Mouse (Mus musculus) embryo, embryonic 11.5 days (tissue): ENCODE results near the gene Scgb1b19.
"Not testable (repeated sequence)": the region's sequence is repeated elsewhere in the genome, so short reads cannot be mapped to it uniquely, and the experiment has no call there.

Experiments
- DNase-seq: peaks from one replicate; pipeline ENCODE4 v3.0.0-alpha.2; 2012; ENCODE audit warnings: low read depth, low spot score

Gene Scgb1b19

DNA sequence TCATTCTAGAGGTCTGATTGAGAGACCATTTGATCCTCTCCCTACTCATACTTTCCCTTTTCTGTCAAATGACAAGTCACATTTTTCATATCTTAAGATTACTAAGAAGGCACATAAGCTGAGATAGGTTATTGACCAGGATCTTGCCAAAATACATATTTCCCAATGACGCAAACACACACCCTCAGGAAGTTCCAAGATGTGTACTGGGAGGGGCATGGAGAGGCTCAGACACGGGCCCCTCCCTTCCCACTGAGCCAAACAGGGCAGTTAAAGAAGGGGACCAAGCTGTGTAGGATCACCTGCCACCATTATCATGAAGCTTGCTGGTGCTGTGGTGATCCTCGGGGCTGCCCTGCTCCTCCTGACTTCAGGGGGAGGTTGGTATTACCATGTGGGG, at the start of gene Scgb1b19:
Gene Scgb1b19, plus strand, starts transcription at position 301 of the 400 bp plus-strand sequence.
- not testable (repeated sequence) for DNase-seq

GRCm38 (mm10) chr7:33280238-33280637, 6.9 kb upstream of the Scgb1b19 start, which contains the start of gene Scgb2b19:
Scgb2b19 (minus strand) TSS chr7:33280338.
- not testable (repeated sequence) for DNase-seq
